Mouse (Mus musculus): ENCODE results near the gene Mpzl2. TPM values are rescaled to one million over a fixed set of nuclear protein-coding genes. Genes with fewer than 3 reads are reported as not detected.

Mpzl2 gene
- polyA plus RNA-seq, 1 experiment from 2014 or later = 11.0 TPM

DNA sequence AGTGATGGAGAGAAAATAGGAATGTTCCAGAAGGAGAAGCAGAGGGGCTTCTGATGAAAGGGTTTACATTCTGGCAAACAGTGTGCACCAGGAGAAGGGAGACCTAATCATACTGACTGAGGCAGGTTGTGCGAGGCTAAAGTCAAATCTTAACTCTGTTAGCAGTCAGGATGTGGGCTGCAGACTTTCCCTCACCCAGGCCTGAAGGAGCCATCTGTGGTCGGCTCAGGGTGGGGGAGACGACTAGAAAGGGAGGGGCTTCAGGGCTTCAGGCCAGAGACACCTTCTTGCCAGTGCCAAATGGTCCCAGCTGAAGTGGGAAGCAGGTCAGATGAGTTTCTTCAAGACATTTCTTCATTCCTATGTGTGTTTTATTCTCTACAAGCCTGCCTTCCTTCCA lies 58.8 kb downstream of the Mpzl2 start:
- no peaks in the 10 kb centered on the region for H3K27me3 ChIP-seq (replicated peaks; ENCODE audit: control insufficient read depth, insufficient read depth, low read length)
- 41% methylated on average over 3 of the region's 3 CpGs for WGBS

DNA sequence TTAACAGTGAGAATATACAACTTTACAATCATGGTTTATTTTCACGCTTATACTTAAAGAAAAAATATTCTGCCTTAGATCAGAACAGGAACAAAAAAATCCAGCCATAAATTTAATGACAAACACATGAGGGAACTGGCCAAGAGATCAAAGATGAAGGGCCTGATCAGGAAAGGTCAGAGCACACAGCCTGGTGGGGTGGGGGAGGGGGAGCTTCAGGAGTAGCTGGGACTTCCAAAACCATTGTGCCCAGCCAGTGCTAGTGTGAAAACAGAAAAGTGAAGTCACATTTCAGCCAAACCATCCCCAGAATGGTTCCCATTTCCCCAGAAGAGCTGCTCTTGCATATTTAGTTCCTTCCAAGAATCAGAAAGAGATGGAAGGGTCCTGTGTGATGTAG lies 62.9 kb downstream of the Mpzl2 start:
- 60% methylated on average over 1 of the region's 1 CpGs for WGBS
- H3K4me1 ChIP-seq (replicated peaks; ENCODE audit: control insufficient read depth, insufficient read depth, low read length) = peaks cover 11% of the 10 kb centered on the region
- H3K4me2 ChIP-seq (replicated peaks; ENCODE audit: low read depth) = peak overlapping the region; percentile 57
- peak overlapping the region; percentile 85 for H3K27ac ChIP-seq (ENCODE audit: low read depth, low read length)
- H3K9ac ChIP-seq (ENCODE audit: low read depth, low read length) = no peak overlapping the region; the same call in 1 of the 2 replicates
- ATAC-seq = no peak
- no peak for TF ChIP-seq CTCF (IDR thresholded peaks at IDR 0.05; ENCODE audit: low read depth)
- no peaks in the 10 kb centered on the region for H3K27me3 ChIP-seq (replicated peaks; ENCODE audit: control insufficient read depth, insufficient read depth, low read length)
- no peaks in the 10 kb centered on the region for H3K36me3 ChIP-seq (ENCODE audit: control insufficient read depth, insufficient read depth)
- H3K9me3 ChIP-seq (ENCODE audit: control insufficient read depth) = no peaks in the 10 kb centered on the region
- H3K4me3 ChIP-seq (ENCODE audit: low read depth, low read length) = no peak overlapping the region

More for the DNA sequence above, 58.8 kb downstream of the Mpzl2 start:
- no peak overlapping the region for H3K4me3 ChIP-seq (ENCODE audit: low read depth, low read length)
- H3K4me1 ChIP-seq (replicated peaks; ENCODE audit: control insufficient read depth, insufficient read depth, low read length) = peaks cover 9% of the 10 kb centered on the region; the same call in 1 of the 2 replicates
- no peak overlapping the region for H3K4me2 ChIP-seq (replicated peaks; ENCODE audit: low read depth)
- H3K9ac ChIP-seq (ENCODE audit: low read depth, low read length) = no peak overlapping the region
- no peak for TF ChIP-seq CTCF (IDR thresholded peaks at IDR 0.05; ENCODE audit: low read depth)
- H3K36me3 ChIP-seq (ENCODE audit: control insufficient read depth, insufficient read depth) = no peaks in the 10 kb centered on the region
- no peak for ATAC-seq
- no peaks in the 10 kb centered on the region for H3K9me3 ChIP-seq (ENCODE audit: control insufficient read depth)
- no peak overlapping the region for H3K27ac ChIP-seq (ENCODE audit: low read depth, low read length)

DNA sequence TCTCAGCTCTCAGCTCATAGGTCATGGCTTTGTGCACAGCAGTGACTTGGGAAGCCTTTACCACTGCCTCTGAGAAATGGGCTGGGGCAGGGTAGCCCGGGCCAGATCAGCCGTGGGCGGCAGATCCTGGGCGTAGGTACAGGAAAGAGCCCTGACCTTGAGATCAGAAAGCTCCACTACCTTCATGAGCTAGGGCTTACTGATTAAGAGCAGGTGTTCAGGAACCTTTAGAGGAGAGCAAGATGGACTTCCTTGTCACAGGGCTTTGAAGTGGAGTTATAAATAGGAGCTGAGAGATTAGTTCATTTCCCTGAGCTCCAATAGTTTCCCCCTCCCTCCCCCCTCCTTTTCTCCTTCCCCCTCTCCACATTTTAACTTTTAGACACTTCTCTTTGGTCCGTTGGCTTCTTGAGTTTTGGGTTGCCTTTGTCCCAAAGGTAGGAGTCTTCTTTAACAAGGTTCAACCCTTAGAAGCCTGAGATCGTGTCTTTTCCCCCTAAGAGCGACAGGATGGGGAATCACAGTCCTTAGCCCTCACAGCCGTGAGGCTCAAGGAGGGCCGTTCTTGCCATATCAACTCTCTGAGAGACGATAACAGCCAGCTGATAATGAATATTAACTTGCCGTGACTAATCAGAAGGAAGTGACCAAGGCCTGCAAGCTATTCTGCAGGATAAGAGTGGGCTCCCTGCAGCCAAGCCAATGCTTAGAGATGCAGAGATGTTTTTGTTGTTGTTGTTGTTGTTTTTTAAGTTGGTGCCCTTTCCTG lies 63.8 kb downstream of the Mpzl2 start:
- Histone ChIP-seq H3K9me3 (ENCODE audit: control insufficient read depth) (no peaks in the 10 kb centered on the region), H3K27ac (ENCODE audit: low read depth, low read length) (peak overlapping the region; percentile 85), H3K4me1 (replicated peaks; ENCODE audit: control insufficient read depth, insufficient read depth, low read length) (peaks cover 11% of the 10 kb centered on the region), H3K4me2 (replicated peaks; ENCODE audit: low read depth) (peak overlapping the region; percentile 57), H3K9ac (ENCODE audit: low read depth, low read length) (no peak overlapping the region), H3K27me3 (replicated peaks; ENCODE audit: control insufficient read depth, insufficient read depth, low read length) (no peaks in the 10 kb centered on the region), H3K4me3 (ENCODE audit: low read depth, low read length) (peak overlapping the region; percentile 42), H3K36me3 (ENCODE audit: control insufficient read depth, insufficient read depth) (no peaks in the 10 kb centered on the region)
- peak; percentile 83 for ATAC-seq
- TF ChIP-seq CTCF (IDR thresholded peaks at IDR 0.05; ENCODE audit: low read depth) = no peak
- 26% methylated on average over 11 of the region's 11 CpGs for WGBS

Other genes starting within 250 kb of the Mpzl2 start
- 4.2 and 4.9 TPM in 2 replicates for gene Tmem25, start 240.5 kb upstream of the Mpzl2 start, polyA plus RNA-seq (2015; fragmentation: Nextera tagmentation; extraction: Ambion mirVana)
- 3.2 and 4.0 TPM in 2 replicates for gene Ttc36, start 236.7 kb upstream of the Mpzl2 start, polyA plus RNA-seq (2015; fragmentation: Nextera tagmentation; extraction: Ambion mirVana)
- gene Kmt2a, start 158.5 kb upstream of the Mpzl2 start, polyA plus RNA-seq (2015; fragmentation: Nextera tagmentation; extraction: Ambion mirVana) = 2.9 and 3.4 TPM in 2 replicates
- gene Atp5l, start 119.1 kb upstream of the Mpzl2 start, polyA plus RNA-seq (2015; fragmentation: Nextera tagmentation; extraction: Ambion mirVana) = 1,311 and 1,336 TPM in 2 replicates
- 12.7 and 12.9 TPM in 2 replicates for gene Ube4a, start 74.2 kb upstream of the Mpzl2 start, polyA plus RNA-seq (2015; fragmentation: Nextera tagmentation; extraction: Ambion mirVana)
- 0.61 and 0.78 TPM in 2 replicates for gene Cd3g, start 59.4 kb upstream of the Mpzl2 start, polyA plus RNA-seq (2015; fragmentation: Nextera tagmentation; extraction: Ambion mirVana)
- gene Cd3d, start 58.0 kb upstream of the Mpzl2 start, polyA plus RNA-seq (2015; fragmentation: Nextera tagmentation; extraction: Ambion mirVana) = 0.51 and 0.95 TPM in 2 replicates
- gene Cd3e, start 30.2 kb upstream of the Mpzl2 start, polyA plus RNA-seq (2015; fragmentation: Nextera tagmentation; extraction: Ambion mirVana) = 0.37 and 0.74 TPM in 2 replicates
- 6.5 and 7.5 TPM in 2 replicates for gene Mpzl3, start 15.4 kb downstream of the Mpzl2 start, polyA plus RNA-seq (2015; fragmentation: Nextera tagmentation; extraction: Ambion mirVana)
- gene Jaml, start 39.4 kb downstream of the Mpzl2 start, polyA plus RNA-seq (2015; fragmentation: Nextera tagmentation; extraction: Ambion mirVana) = 221 and 255 TPM in 2 replicates
- gene Scn2b, start 78.0 kb downstream of the Mpzl2 start, polyA plus RNA-seq (2015; fragmentation: Nextera tagmentation; extraction: Ambion mirVana) = 0.96 and 1.1 TPM in 2 replicates
- gene Scn4b, start 98.6 kb downstream of the Mpzl2 start, polyA plus RNA-seq (2015; fragmentation: Nextera tagmentation; extraction: Ambion mirVana) = 0.04 TPM in 1 of 2 replicates, not detected in the other
- 0.48 and 1.0 TPM in 2 replicates for gene BC049352, start 142.2 kb downstream of the Mpzl2 start, polyA plus RNA-seq (2015; fragmentation: Nextera tagmentation; extraction: Ambion mirVana)
- 70.6 and 72.0 TPM in 2 replicates for gene Tmprss4, start 164.3 kb downstream of the Mpzl2 start, polyA plus RNA-seq (2015; fragmentation: Nextera tagmentation; extraction: Ambion mirVana)
- gene Il10ra, start 229.3 kb downstream of the Mpzl2 start, polyA plus RNA-seq (2015; fragmentation: Nextera tagmentation; extraction: Ambion mirVana) = 1.2 TPM in 2 replicates